Mouse (Mus musculus) liver, adult 2 months (tissue): ENCODE data around the gene Gm17617. TPM values are rescaled to one million over a fixed set of nuclear protein-coding genes. Genes with fewer than 3 reads are reported as not detected.
A peak's percentile ranks its signal among the peaks of the same experiment; 100 is the strongest.

Experiments
- DNase-seq: peaks from one replicate; pipeline ENCODE4 v3.0.0-alpha.2; 2011; ENCODE audit warnings: low read depth, low spot score; ENCODE audit errors: extremely low read depth
- H3K27ac ChIP-seq: fragments of 200-500 bp; replicated peaks from 2 replicates; pipeline ENCODE4 v1.5.1; 2012; ENCODE audit warnings: low read depth, mild to moderate bottlenecking, control low read depth, inconsistent platforms, low read length; ENCODE audit not compliant: insufficient read depth
- H3K27me3 ChIP-seq: fragments of 200-500 bp; 2 replicates; pipeline ENCODE4 v1.6.1; 2012; ENCODE audit warnings: mild to moderate bottlenecking, moderate library complexity, low read length, inconsistent platforms; ENCODE audit not compliant: control insufficient read depth, insufficient read depth
- H3K36me3 ChIP-seq: fragments of 200-500 bp; 2 replicates; pipeline ENCODE4 v1.6.1; 2012; ENCODE audit warnings: low read length, inconsistent platforms; ENCODE audit not compliant: control insufficient read depth, insufficient read depth
- H3K4me1 ChIP-seq: fragments of 200-500 bp; 2 replicates; pipeline ENCODE4 v1.6.1; 2011; ENCODE audit warnings: low read length; ENCODE audit not compliant: control insufficient read depth, insufficient read depth
- H3K4me3 ChIP-seq: fragments of 200-500 bp; 2 replicates; pipeline ENCODE4 v1.5.1; 2011; ENCODE audit warnings: low read depth, mild to moderate bottlenecking, control low read depth, low read length, moderate library complexity; ENCODE audit not compliant: insufficient read depth
- H3K79me2 ChIP-seq: fragments of 200-500 bp; 2 replicates; pipeline ENCODE4 v1.6.1; 2012; ENCODE audit warnings: inconsistent platforms, mild to moderate bottlenecking, low read length, moderate library complexity; ENCODE audit not compliant: control insufficient read depth, insufficient read depth
- H3K9ac ChIP-seq: fragments of 200-500 bp; 2 replicates; pipeline ENCODE4 v1.6.1; 2012; ENCODE audit warnings: low read depth, mild to moderate bottlenecking, control low read depth, inconsistent platforms, low read length
- CTCF ChIP-seq: fragments of 200-500 bp; IDR thresholded peaks from 2 replicates; pipeline ENCODE4 v1.5.1; 2011; ENCODE audit warnings: low read depth, low read length, control low read depth
- POLR2A ChIP-seq: fragments of 200-500 bp; IDR thresholded peaks from 2 replicates; pipeline ENCODE4 v1.6.1; 2011; ENCODE audit warnings: low read length, control low read depth; ENCODE audit not compliant: insufficient read depth; ENCODE audit errors: extremely low read depth
- WGBS: fragments of 180-500 bp; shearing (Covaris S2); methylation state at CpG from one replicate; pipeline ENCODE4 v1.1.7; 2018; 5-methylcytosine and 5-hydroxymethylcytosine counted together
- polyA plus RNA-seq: library from polyadenylated mRNA; depleted of rRNA; stranded (reverse); fragments of >200 nt; gene quantifications from 2 replicates; pipeline ENCODE4 v1.2.3, GENCODE M21; 2012
- total RNA-seq: library from RNA; depleted of rRNA; stranded (reverse); fragments of >200 nt; gene quantifications from 2 replicates; pipeline ENCODE4 v1.2.3, GENCODE M21; 2014

The Gm17617 gene
- total and polyA plus RNA-seq, 2 experiments: not detected

GRCm38 (mm10) chr13:55176265-55176664, 42.9 kb upstream of the Gm17617 start:
- Histone ChIP-seq H3K9ac (no peak overlapping the region), H3K27ac (no peak overlapping the region), H3K36me3 (no peaks in the 10 kb centered on the region), H3K79me2 (no peaks in the 10 kb centered on the region), H3K4me3 (no peak overlapping the region), H3K27me3 (no peaks in the 10 kb centered on the region), H3K4me1 (peaks cover 6% of the 10 kb centered on the region; the same call in 1 of the 2 replicates)
- WGBS: 85% methylated on average over 6 of the region's 6 CpGs
- DNase-seq: no peak
- TF ChIP-seq CTCF (no peak), POLR2A (no peak)

- Histone ChIP-seq H3K79me2 (no peaks in the 10 kb centered on the region), H3K27ac (no peak overlapping the region), H3K9ac (no peak overlapping the region), H3K27me3 (no peaks in the 10 kb centered on the region), H3K4me1 (peaks cover 6% of the 10 kb centered on the region; the same call in 1 of the 2 replicates), H3K36me3 (no peaks in the 10 kb centered on the region), H3K4me3 (no peak overlapping the region)
- DNase-seq: no peak
- 94% methylated on average over 11 of the region's 11 CpGs for WGBS
- TF ChIP-seq CTCF (no peak), POLR2A (no peak)
Observed at GRCm38 (mm10) chr13:55174347-55174746, 41.0 kb upstream of the Gm17617 start.

- Histone ChIP-seq H3K4me3 (no peak overlapping the region), H3K9ac (no peak overlapping the region), H3K79me2 (no peaks in the 10 kb centered on the region), H3K27me3 (no peaks in the 10 kb centered on the region), H3K36me3 (no peaks in the 10 kb centered on the region), H3K4me1 (peaks cover 6% of the 10 kb centered on the region; the same call in 1 of the 2 replicates), H3K27ac (no peak overlapping the region)
- no peak for DNase-seq
- TF ChIP-seq CTCF (no peak), POLR2A (no peak)
- WGBS: 56% methylated on average over 7 of the region's 7 CpGs
Observed at GRCm38 (mm10) chr13:55172336-55172770, 39.0 kb upstream of the Gm17617 start.

- DNase-seq: peak; percentile 64
- H3K9ac ChIP-seq: peak overlapping the region; percentile 61
- H3K79me2 ChIP-seq: no peaks in the 10 kb centered on the region
- no peak overlapping the region for H3K27ac ChIP-seq
- peaks cover 6% of the 10 kb centered on the region; the same call in 1 of the 2 replicates for H3K4me1 ChIP-seq
- H3K36me3 ChIP-seq: no peaks in the 10 kb centered on the region
- no peak for TF ChIP-seq POLR2A
- no peak for TF ChIP-seq CTCF
- WGBS: 20% methylated on average over 26 of the region's 26 CpGs
- H3K4me3 ChIP-seq: peak overlapping the region; percentile 31
- H3K27me3 ChIP-seq: no peaks in the 10 kb centered on the region
Observed at GRCm38 (mm10) chr13:55171517-55172335, 38.4 kb upstream of the Gm17617 start.

- Histone ChIP-seq H3K4me1 (peaks cover 6% of the 10 kb centered on the region; the same call in 1 of the 2 replicates), H3K36me3 (no peaks in the 10 kb centered on the region; the same call in 1 of the 2 replicates), H3K9ac (no peak overlapping the region), H3K27ac (no peak overlapping the region), H3K79me2 (no peaks in the 10 kb centered on the region), H3K4me3 (no peak overlapping the region), H3K27me3 (no peaks in the 10 kb centered on the region)
- WGBS: 90% methylated on average over 13 of the region's 13 CpGs
- TF ChIP-seq CTCF (no peak), POLR2A (no peak)
- no peak for DNase-seq
Observed at GRCm38 (mm10) chr13:55168958-55169369, 35.6 kb upstream of the Gm17617 start.

GRCm38 (mm10) chr13:55168255-55168654, 34.9 kb upstream of the Gm17617 start:
- no peak overlapping the region for H3K9ac ChIP-seq
- H3K79me2 ChIP-seq: no peaks in the 10 kb centered on the region
- peaks cover 6% of the 10 kb centered on the region for H3K4me1 ChIP-seq
- TF ChIP-seq CTCF (no peak), POLR2A (no peak)
- no peak overlapping the region for H3K4me3 ChIP-seq
- no peak overlapping the region for H3K27ac ChIP-seq
- no peaks in the 10 kb centered on the region; the same call in 1 of the 2 replicates for H3K36me3 ChIP-seq
- WGBS: 95% methylated on average over 5 of the region's 5 CpGs
- no peak for DNase-seq
- no peaks in the 10 kb centered on the region for H3K27me3 ChIP-seq
